Mouse (Mus musculus) embryonic facial prominence, embryonic 14.5 days (tissue): ENCODE results near the gene Vti1b. TPM values are rescaled to one million over a fixed set of nuclear protein-coding genes. Genes with fewer than 3 reads are reported as not detected.

ENCODE experiments used
- ATAC-seq: fragments of 200-750 bp; cut with Nextera tagmentation; 2 replicates; pipeline ENCODE4 v1.8.0; 2017; ENCODE audit warnings: low read depth, moderate number of reproducible peaks, moderate TSS enrichment
- DNase-seq: peaks from one replicate; pipeline ENCODE4 v3.0.0-alpha.2; 2015; ENCODE audit warnings: low spot score
- H3K27ac ChIP-seq: fragments of 300-500 bp; sonication (generic); replicated peaks from 2 replicates; pipeline ENCODE4 v1.5.1; 2014; ENCODE audit warnings: low read depth, mild to moderate bottlenecking, low read length, moderate library complexity
- H3K27me3 ChIP-seq: fragments of 300-500 bp; sonication (generic); replicated peaks from 2 replicates; pipeline ENCODE4 v1.6.1; 2014; ENCODE audit warnings: low read length; ENCODE audit not compliant: control insufficient read depth, insufficient read depth
- H3K36me3 ChIP-seq: fragments of 300-500 bp; sonication (generic); 2 replicates; pipeline ENCODE4 v1.6.1; 2014; ENCODE audit warnings: low read length, mixed read lengths; ENCODE audit not compliant: control insufficient read depth, insufficient read depth
- H3K4me1 ChIP-seq: fragments of 300-500 bp; sonication (generic); 2 replicates; pipeline ENCODE4 v1.6.1; 2014; ENCODE audit warnings: antibody characterized with exemption, low read length; ENCODE audit not compliant: control insufficient read depth, insufficient read depth
- H3K4me2 ChIP-seq: fragments of 300-500 bp; sonication (generic); 2 replicates; pipeline ENCODE4 v1.6.1; 2014; ENCODE audit warnings: low read depth, mild to moderate bottlenecking, low read length, moderate library complexity, mixed read lengths
- H3K4me3 ChIP-seq: fragments of 300-500 bp; sonication (generic); 2 replicates; pipeline ENCODE4 v1.5.1; 2014; ENCODE audit warnings: low read depth, mild to moderate bottlenecking, low read length
- H3K9ac ChIP-seq: fragments of 300-500 bp; sonication (generic); 2 replicates; pipeline ENCODE4 v1.6.1; 2014; ENCODE audit warnings: low read depth, mild to moderate bottlenecking, low read length, moderate library complexity, mixed read lengths
- H3K9me3 ChIP-seq: fragments of 300-500 bp; sonication (generic); 2 replicates; pipeline ENCODE4 v1.6.1; 2016; ENCODE audit warnings: low read length; ENCODE audit not compliant: control insufficient read depth
- WGBS: fragments of 180-500 bp; shearing (Covaris S2); extraction: QIAGEN DNeasy Blood & Tissue Kit; methylation state at CpG from one replicate; pipeline ENCODE4 v1.1.7; 2014; 5-methylcytosine and 5-hydroxymethylcytosine counted together
- polyA plus RNA-seq: library from polyadenylated mRNA; unstranded; fragments of >200 nt; fragmentation: Nextera tagmentation; extraction: Ambion mirVana; gene quantifications from 2 replicates; pipeline ENCODE4 v1.2.1, GENCODE M21; 2014

The Vti1b gene
- polyA plus RNA-seq, 1 experiment from 2014 or later: 86.7 TPM

GRCm38 (mm10) chr12:79131706-79132460 lies 40.6 kb downstream of the Vti1b start:
- Histone ChIP-seq H3K9ac (0 out of 2 replicates have a peak overlapping the region, but pooled peaks have one; percentile 58), H3K36me3 (no peaks in the 10 kb centered on the region), H3K27ac (no peak overlapping the region), H3K4me3 (peak overlapping the region; percentile 50), H3K4me2 (peak overlapping the region; percentile 97), H3K27me3 (peaks cover 41% of the 10 kb centered on the region), H3K9me3 (no peaks in the 10 kb centered on the region), H3K4me1 (no peaks in the 10 kb centered on the region)
- WGBS: 31% methylated on average over 5 of the region's 5 CpGs
- DNase-seq: no peak
- no peak for ATAC-seq

- no peak for DNase-seq
- WGBS: 1% methylated on average over 21 of the region's 22 CpGs
These were observed 41.2 kb downstream of the Vti1b start for GRCm38 (mm10) chr12:79131178-79131675.

GRCm38 (mm10) chr12:79130299-79131177 lies 41.9 kb downstream of the Vti1b start, which contains the start of gene Arg2:
TSS of gene Arg2 (plus strand) at chr12:79130777.
- ATAC-seq (peak; percentile 95), DNase-seq (peak; percentile 89)
- Histone ChIP-seq H3K4me1 (no peaks in the 10 kb centered on the region), H3K9me3 (no peaks in the 10 kb centered on the region), H3K27me3 (peaks cover 41% of the 10 kb centered on the region), H3K4me3 (peak within 1 kb of the TSS; percentile 50), H3K27ac (no peak within 1 kb of the TSS), H3K9ac (peak within 1 kb of the TSS; percentile 58), H3K4me2 (peak within 1 kb of the TSS; percentile 97), H3K36me3 (no peaks in the 10 kb centered on the region)
- WGBS: under 1% methylated on average over 42 of the region's 47 CpGs

More at GRCm38 (mm10) chr12:79131178-79131675, 41.2 kb downstream of the Vti1b start:
- ATAC-seq: no peak
- Histone ChIP-seq H3K27ac (no peak overlapping the region), H3K36me3 (no peaks in the 10 kb centered on the region), H3K9me3 (no peaks in the 10 kb centered on the region), H3K27me3 (peaks cover 41% of the 10 kb centered on the region), H3K4me2 (peak overlapping the region; percentile 97), H3K4me3 (peak overlapping the region; percentile 50), H3K9ac (peak overlapping the region; percentile 58), H3K4me1 (no peaks in the 10 kb centered on the region)

DNA sequence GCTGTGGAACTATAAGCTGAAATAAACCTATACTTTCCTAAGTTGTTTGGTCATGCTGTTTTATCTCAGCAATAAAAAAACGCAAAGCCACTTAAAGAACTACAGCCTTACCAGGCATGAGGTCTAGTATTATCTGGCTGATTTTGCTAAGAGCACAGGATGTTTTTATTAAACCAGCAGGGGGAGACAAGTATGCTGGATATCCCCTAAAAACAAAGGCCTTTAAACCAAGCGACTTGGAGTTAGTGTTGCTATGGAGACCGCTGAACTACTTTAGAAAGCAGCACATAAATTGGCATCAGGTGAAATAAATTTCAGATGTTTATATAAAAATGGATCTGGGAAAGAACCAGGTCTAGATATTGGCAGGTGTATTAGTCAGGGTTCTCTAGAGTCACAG lies 49.6 kb downstream of the Vti1b start:
- no peak overlapping the region for H3K4me3 ChIP-seq
- H3K27me3 ChIP-seq: no peaks in the 10 kb centered on the region
- ATAC-seq: no peak
- no peak overlapping the region for H3K9ac ChIP-seq
- no peak overlapping the region for H3K4me2 ChIP-seq
- H3K27ac ChIP-seq: no peak overlapping the region
- DNase-seq: peak; percentile 72
- H3K4me1 ChIP-seq: no peaks in the 10 kb centered on the region
- no peaks in the 10 kb centered on the region for H3K9me3 ChIP-seq
- 34% methylated on average over 3 of the region's 3 CpGs for WGBS
- H3K36me3 ChIP-seq: no peaks in the 10 kb centered on the region

- H3K9ac ChIP-seq: no peak overlapping the region
- H3K27me3 ChIP-seq: no peaks in the 10 kb centered on the region
- H3K4me2 ChIP-seq: no peak overlapping the region
- no peaks in the 10 kb centered on the region for H3K36me3 ChIP-seq
- H3K9me3 ChIP-seq: no peaks in the 10 kb centered on the region
- no peak for ATAC-seq
- no peak overlapping the region for H3K27ac ChIP-seq
- no peaks in the 10 kb centered on the region for H3K4me1 ChIP-seq
- no peak overlapping the region for H3K4me3 ChIP-seq
- no peak for DNase-seq
- whole genome bisulfite sequencing: 91% methylated on average over 4 of the region's 4 CpGs
These were observed 53.5 kb downstream of the Vti1b start for GRCm38 (mm10) chr12:79118991-79119390.

Other genes with a start within 250 kb of the Vti1b start
- gene Tmem229b, start 165.0 kb downstream of the Vti1b start, polyA plus RNA-seq: 8.1 and 9.5 TPM in 2 replicates
- 2.5 and 3.5 TPM in 2 replicates for gene Plekhh1, start 143.5 kb downstream of the Vti1b start, polyA plus RNA-seq
- 20.1 and 24.5 TPM in 2 replicates for gene Pigh, start 83.0 kb downstream of the Vti1b start, polyA plus RNA-seq
- 2.2 and 2.9 TPM in 2 replicates for gene Arg2, start 41.9 kb downstream of the Vti1b start, polyA plus RNA-seq
- 25.7 and 27.9 TPM in 2 replicates for gene Rdh11, start 19.6 kb upstream of the Vti1b start, polyA plus RNA-seq
- gene Rdh12, start 36.2 kb upstream of the Vti1b start, polyA plus RNA-seq: 6.8 and 6.9 TPM in 2 replicates
- 14.1 and 14.7 TPM in 2 replicates for gene Zfyve26, start 123.6 kb upstream of the Vti1b start, polyA plus RNA-seq
- gene Rad51b, start 124.6 kb upstream of the Vti1b start, polyA plus RNA-seq: 5.1 and 5.3 TPM in 2 replicates